Comparison of ENCODE assay signal across 15 mouse cellular contexts in genomic region chr1:42667546-42667945, GRCm38 (mm10). TPM values are rescaled to one million over a fixed set of nuclear protein-coding genes. Genes with fewer than 3 reads are reported as not detected.
"Had no signal": no experiment of that assay in that cellular context is flagged by ENCODE, and none has a peak within 500 bp of the region (broad histone marks: within the 10 kb centered on the region; RNA-seq: fewer than 3 reads in every experiment).

No protein-coding gene starts in this region.

- H3K36me3 ChIP-seq: limb, embryonic 15.5 days; liver, embryonic 12.5 days had no signal

- DNase-seq: kidney, adult 9 months; kidney, postnatal 36 days; lung, embryonic 14.5 days; lung, postnatal 10 days; lung, postnatal 4 days; midbrain, embryonic 14.5 days; thymus, postnatal 4 days had no signal

- H3K9ac ChIP-seq: limb, embryonic 15.5 days; liver, embryonic 12.5 days; lung, embryonic 14.5 days; neural tube, embryonic 13.5 days had no signal

- H3K4me2 ChIP-seq: limb, embryonic 15.5 days; liver, embryonic 12.5 days; lung, embryonic 14.5 days; neural tube, embryonic 13.5 days had no signal

- ATAC-seq: liver, embryonic 12.5 days had no signal

- H3K9me3 ChIP-seq: limb, embryonic 15.5 days; liver, embryonic 12.5 days; midbrain, embryonic 10.5 days; neural tube, embryonic 13.5 days had no signal

- H3K27ac ChIP-seq: kidney, postnatal 0 days; limb, embryonic 15.5 days; liver, embryonic 12.5 days; midbrain, embryonic 10.5 days; neural tube, embryonic 13.5 days; stomach, postnatal 0 days had no signal

- H3K4me3 ChIP-seq: limb, embryonic 15.5 days; liver, embryonic 12.5 days; midbrain, embryonic 10.5 days; neural tube, embryonic 13.5 days had no signal

- H3K4me1 ChIP-seq: limb, embryonic 15.5 days; liver, embryonic 12.5 days; midbrain, embryonic 10.5 days; neural tube, embryonic 13.5 days had no signal

- H3K27me3 ChIP-seq: limb, embryonic 15.5 days; liver, embryonic 12.5 days; neural tube, embryonic 13.5 days had no signal

RNA-seq across cellular contexts. Expression of gene Pou3f3, which starts 28.0 kb away (rescaled TPM):
- total RNA-seq: megakaryocyte, adult 5-6 weeks had no signal
- polyA plus RNA-seq: liver, embryonic 16.5 days; stomach, postnatal 0 days had no signal
